Mouse (Mus musculus): ENCODE data around the gene Zfp523. TPM values are rescaled to one million over a fixed set of nuclear protein-coding genes. Genes with fewer than 3 reads are reported as not detected.

Zfp523 gene
- total and polyA plus RNA-seq, 2 experiments from 2014 or later, result 41.1 to 57.7 TPM

GRCm38 (mm10) chr17:28224615-28225014 lies 47.7 kb downstream of the Zfp523 start:
- H3K9me3 ChIP-seq (ENCODE audit: low read length), result no peaks in the 10 kb centered on the region
- no peaks in the 10 kb centered on the region for H3K4me1 ChIP-seq (ENCODE audit: insufficient read depth)
- no peak for TF ChIP-seq CTCF (IDR thresholded peaks at IDR 0.05; ENCODE audit: low read depth)
- 0 out of 2 replicates have a peak overlapping the region, but pooled peaks have one; percentile 55 for H3K4me3 ChIP-seq (ENCODE audit: low read depth, low read length)
- 88% methylated on average over 10 of the region's 10 CpGs for WGBS
- no peak overlapping the region for H3K27ac ChIP-seq (ENCODE audit: low read depth, low read length)
- DNase-seq (no peak), ATAC-seq (no peak)
- no peaks in the 10 kb centered on the region for H3K36me3 ChIP-seq (ENCODE audit: insufficient read depth)
- no peaks in the 10 kb centered on the region for H3K27me3 ChIP-seq (ENCODE audit: insufficient read depth, low read length)
- H3K9ac ChIP-seq, result no peak overlapping the region
- peak overlapping the region; percentile 99; the same call in 1 of the 2 replicates for H3K4me2 ChIP-seq (ENCODE audit: low read depth)

- peak; percentile 90 for DNase-seq
- WGBS, result 0% methylated on average over 21 of the region's 21 CpGs
Measured at GRCm38 (mm10) chr17:28226014-28226413, 49.1 kb downstream of the Zfp523 start.

GRCm38 (mm10) chr17:28230486-28230885 lies 53.6 kb downstream of the Zfp523 start:
- WGBS, result 86% methylated on average over 6 of the region's 6 CpGs
- Histone ChIP-seq H3K27ac (ENCODE audit: low read depth, low read length) (no peak overlapping the region), H3K4me2 (ENCODE audit: low read depth) (no peak overlapping the region), H3K4me1 (ENCODE audit: insufficient read depth) (no peaks in the 10 kb centered on the region), H3K36me3 (ENCODE audit: insufficient read depth) (no peaks in the 10 kb centered on the region), H3K27me3 (ENCODE audit: insufficient read depth, low read length) (no peaks in the 10 kb centered on the region), H3K9ac (no peak overlapping the region), H3K9me3 (ENCODE audit: low read length) (no peaks in the 10 kb centered on the region), H3K4me3 (ENCODE audit: low read depth, low read length) (no peak overlapping the region)
- DNase-seq, result no peak
- ATAC-seq, result no peak
- TF ChIP-seq CTCF (IDR thresholded peaks at IDR 0.05; ENCODE audit: low read depth), result no peak

More at GRCm38 (mm10) chr17:28226014-28226413, 49.1 kb downstream of the Zfp523 start:
- Histone ChIP-seq H3K27me3 (ENCODE audit: insufficient read depth, low read length) (no peaks in the 10 kb centered on the region), H3K4me2 (ENCODE audit: low read depth) (peak overlapping the region; percentile 50), H3K9ac (peak overlapping the region; percentile 42), H3K9me3 (ENCODE audit: low read length) (no peaks in the 10 kb centered on the region), H3K4me1 (ENCODE audit: insufficient read depth) (no peaks in the 10 kb centered on the region), H3K36me3 (ENCODE audit: insufficient read depth) (no peaks in the 10 kb centered on the region), H3K27ac (ENCODE audit: low read depth, low read length) (no peak overlapping the region), H3K4me3 (ENCODE audit: low read depth, low read length) (peak overlapping the region; percentile 23)
- peak; percentile 99 for TF ChIP-seq CTCF (IDR thresholded peaks at IDR 0.05; ENCODE audit: low read depth)
- peak; percentile 85 for ATAC-seq

- TF ChIP-seq CTCF (IDR thresholded peaks at IDR 0.05; ENCODE audit: low read depth), result no peak
- H3K27ac ChIP-seq (ENCODE audit: low read depth, low read length), result no peak overlapping the region
Measured at GRCm38 (mm10) chr17:28231026-28231736, 54.3 kb downstream of the Zfp523 start.

GRCm38 (mm10) chr17:28232475-28233060 lies 55.6 kb downstream of the Zfp523 start, which contains the start of gene Ppard:
TSS of gene Ppard (plus strand) at chr17:28232700.
- under 1% methylated on average over 57 of the region's 57 CpGs for WGBS
- ATAC-seq (peak; percentile 98), DNase-seq (peak; percentile 97)
- Histone ChIP-seq H3K4me2 (ENCODE audit: low read depth) (peak within 1 kb of the TSS; percentile 92), H3K4me1 (ENCODE audit: insufficient read depth) (no peaks in the 10 kb centered on the region), H3K27ac (ENCODE audit: low read depth, low read length) (peak within 1 kb of the TSS; percentile 64; the same call in 1 of the 2 replicates), H3K4me3 (ENCODE audit: low read depth, low read length) (peak within 1 kb of the TSS; percentile 73), H3K9me3 (ENCODE audit: low read length) (no peaks in the 10 kb centered on the region), H3K27me3 (ENCODE audit: insufficient read depth, low read length) (no peaks in the 10 kb centered on the region), H3K36me3 (ENCODE audit: insufficient read depth) (no peaks in the 10 kb centered on the region), H3K9ac (peak within 1 kb of the TSS; percentile 71)
- TF ChIP-seq CTCF (IDR thresholded peaks at IDR 0.05; ENCODE audit: low read depth), result peak; percentile 99

More at GRCm38 (mm10) chr17:28231026-28231736, 54.3 kb downstream of the Zfp523 start:
- Histone ChIP-seq H3K4me3 (ENCODE audit: low read depth, low read length) (no peak overlapping the region), H3K9ac (no peak overlapping the region), H3K9me3 (ENCODE audit: low read length) (no peaks in the 10 kb centered on the region), H3K36me3 (ENCODE audit: insufficient read depth) (no peaks in the 10 kb centered on the region), H3K27me3 (ENCODE audit: insufficient read depth, low read length) (no peaks in the 10 kb centered on the region), H3K4me1 (ENCODE audit: insufficient read depth) (no peaks in the 10 kb centered on the region), H3K4me2 (ENCODE audit: low read depth) (no peak overlapping the region)
- 87% methylated on average over 18 of the region's 18 CpGs for WGBS
- ATAC-seq (no peak), DNase-seq (no peak)

- H3K4me2 ChIP-seq (ENCODE audit: low read depth), result peak overlapping the region; percentile 92
- DNase-seq, result no peak
- peak overlapping the region; percentile 73 for H3K4me3 ChIP-seq (ENCODE audit: low read depth, low read length)
- H3K27me3 ChIP-seq (ENCODE audit: insufficient read depth, low read length), result no peaks in the 10 kb centered on the region
- no peak for TF ChIP-seq CTCF (IDR thresholded peaks at IDR 0.05; ENCODE audit: low read depth)
- H3K9me3 ChIP-seq (ENCODE audit: low read length), result no peaks in the 10 kb centered on the region
- peak overlapping the region; percentile 71 for H3K9ac ChIP-seq
- no peaks in the 10 kb centered on the region for H3K4me1 ChIP-seq (ENCODE audit: insufficient read depth)
- H3K27ac ChIP-seq (ENCODE audit: low read depth, low read length), result peak overlapping the region; percentile 64; the same call in 1 of the 2 replicates
- no peaks in the 10 kb centered on the region for H3K36me3 ChIP-seq (ENCODE audit: insufficient read depth)
- 6% methylated on average over 17 of the region's 17 CpGs for WGBS
- ATAC-seq, result no peak
Measured at GRCm38 (mm10) chr17:28233091-28233731, 56.3 kb downstream of the Zfp523 start.

Measured in forebrain, postnatal 0 days (tissue).